Mouse (Mus musculus) retina, embryonic 14.5 days (tissue): Measurements from ENCODE around the gene Fbxo24.

Experiments
- DNase-seq: peaks from one replicate; pipeline ENCODE4 v3.0.0-alpha.2; 2015; ENCODE audit warnings: low spot score

Fbxo24 gene

GRCm38 (mm10) chr5:137628498-137629305 is at the start of gene Fbxo24, which contains the start of the genes Lrch4 and Gm20605:
Gene Fbxo24 (minus strand): TSS chr5:137629002.
Gene Lrch4 (plus strand): TSS chr5:137629121.
Gene Gm20605 (plus strand): TSS chr5:137629175.
- peak; percentile 100 for DNase-seq

- DNase-seq, result no peak
Measured at GRCm38 (mm10) chr5:137677859-137678258, 49.1 kb upstream of the Fbxo24 start.

- DNase-seq, result no peak
Measured at GRCm38 (mm10) chr5:137674786-137675185, 46.0 kb upstream of the Fbxo24 start.

GRCm38 (mm10) chr5:137673015-137673414 is 44.2 kb upstream of the Fbxo24 start:
- no peak for DNase-seq

GRCm38 (mm10) chr5:137672361-137672760 is 43.6 kb upstream of the Fbxo24 start:
- no peak for DNase-seq

GRCm38 (mm10) chr5:137671443-137672240 is 42.8 kb upstream of the Fbxo24 start:
- DNase-seq, result no peak

- no peak for DNase-seq
Measured at GRCm38 (mm10) chr5:137670240-137670639, 41.4 kb upstream of the Fbxo24 start.

- no peak for DNase-seq
Measured at GRCm38 (mm10) chr5:137668971-137669370, 40.2 kb upstream of the Fbxo24 start.

- no peak for DNase-seq
Measured at GRCm38 (mm10) chr5:137663057-137663456, 34.3 kb upstream of the Fbxo24 start.

- DNase-seq, result no peak
Measured at GRCm38 (mm10) chr5:137660064-137660688, 31.4 kb upstream of the Fbxo24 start.

- peak; percentile 91 for DNase-seq
Measured at GRCm38 (mm10) chr5:137656977-137657376, 28.2 kb upstream of the Fbxo24 start.

- peak; percentile 64 for DNase-seq
Measured at GRCm38 (mm10) chr5:137654746-137655145, 25.9 kb upstream of the Fbxo24 start.

GRCm38 (mm10) chr5:137653366-137653765 is 24.6 kb upstream of the Fbxo24 start:
- no peak for DNase-seq

GRCm38 (mm10) chr5:137652474-137652873 is 23.7 kb upstream of the Fbxo24 start:
- peak; percentile 95 for DNase-seq

GRCm38 (mm10) chr5:137649669-137650571 is 21.1 kb upstream of the Fbxo24 start:
- peak; percentile 25 for DNase-seq

- DNase-seq, result no peak
Measured at GRCm38 (mm10) chr5:137649251-137649650, 20.4 kb upstream of the Fbxo24 start.

- no peak for DNase-seq
Measured at GRCm38 (mm10) chr5:137647827-137648601, 19.2 kb upstream of the Fbxo24 start.

- peak; percentile 27 for DNase-seq
Measured at GRCm38 (mm10) chr5:137645652-137646091, 16.9 kb upstream of the Fbxo24 start, which contains the start of gene Irs3. Gene Irs3 (minus strand): TSS chr5:137645714.

- peak; percentile 46 for DNase-seq
Measured at GRCm38 (mm10) chr5:137645091-137645651, 16.4 kb upstream of the Fbxo24 start.

GRCm38 (mm10) chr5:137644484-137644883 is 15.7 kb upstream of the Fbxo24 start:
- no peak for DNase-seq
